29 mouse cellular contexts compared by ENCODE assay signal in the genomic region with DNA sequence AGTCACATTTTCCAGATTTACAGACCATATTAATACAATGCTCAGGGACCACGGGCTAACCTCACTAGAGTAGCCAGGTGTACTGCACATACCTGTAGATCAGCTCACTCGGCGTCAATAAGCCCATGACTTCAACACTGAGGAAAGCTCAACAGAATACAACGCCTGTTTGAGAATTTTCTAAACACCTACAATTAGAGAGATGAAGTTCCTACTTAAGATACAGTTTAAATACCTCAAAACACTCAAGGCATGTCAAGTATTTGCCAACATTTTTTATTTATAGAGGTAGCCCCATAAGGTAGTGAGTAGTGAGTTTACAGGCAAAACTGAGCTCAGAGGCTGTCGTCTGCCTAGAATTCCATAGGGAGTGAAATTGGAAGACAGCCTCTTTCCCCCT. TPM values are rescaled to one million over a fixed set of nuclear protein-coding genes. Genes with fewer than 3 reads are reported as not detected.
"Had no signal": no experiment of that assay in that cellular context is flagged by ENCODE, and none has a peak within 500 bp of the region (broad histone marks: within the 10 kb centered on the region; RNA-seq: fewer than 3 reads in every experiment).

No protein-coding gene starts in this region.

- H3K4me1 ChIP-seq: limb, embryonic 10.5 days; limb, embryonic 12.5 days; limb, embryonic 13.5 days; limb, embryonic 15.5 days; liver, embryonic 12.5 days; liver, embryonic 13.5 days; liver, embryonic 15.5 days; lung, embryonic 15.5 days; megakaryocyte, embryonic 14.5 days; midbrain, embryonic 10.5 days; midbrain, embryonic 12.5 days; midbrain, embryonic 13.5 days; midbrain, embryonic 15.5 days; neural tube, embryonic 12.5 days; neural tube, embryonic 13.5 days had no signal

- ATAC-seq: liver, embryonic 12.5 days; liver, postnatal 0 days; midbrain, embryonic 13.5 days; midbrain, embryonic 15.5 days; midbrain, embryonic 16.5 days had no signal

- H3K27ac ChIP-seq: left cerebral cortex, adult 2 months; limb, embryonic 10.5 days; limb, embryonic 12.5 days; limb, embryonic 13.5 days; limb, embryonic 15.5 days; liver, embryonic 12.5 days; liver, embryonic 13.5 days; liver, embryonic 14.5 days; liver, embryonic 15.5 days; lung, embryonic 15.5 days; macrophage; midbrain, embryonic 10.5 days; midbrain, embryonic 12.5 days; midbrain, embryonic 13.5 days; midbrain, embryonic 15.5 days; neural tube, embryonic 12.5 days; neural tube, embryonic 13.5 days had no signal

- DNase-seq: left cerebral cortex, postnatal 4 days; liver; liver, embryonic 13.5 days; liver, postnatal 0 days; lung, adult 18-20 months; lung, embryonic 14.5 days; lung, postnatal 4 days; midbrain, embryonic 14.5 days had no signal

- H3K4me3 ChIP-seq: left cerebral cortex, adult 2 months; limb, embryonic 10.5 days; limb, embryonic 12.5 days; limb, embryonic 13.5 days; limb, embryonic 15.5 days; liver, embryonic 12.5 days; liver, embryonic 13.5 days; liver, embryonic 15.5 days; lung, embryonic 15.5 days; megakaryocyte, embryonic 14.5 days; midbrain, embryonic 10.5 days; midbrain, embryonic 12.5 days; midbrain, embryonic 13.5 days; midbrain, embryonic 15.5 days; myocyte; neural tube, embryonic 12.5 days; neural tube, embryonic 13.5 days had no signal

- H3K27me3 ChIP-seq: limb, embryonic 12.5 days; limb, embryonic 13.5 days; limb, embryonic 15.5 days; liver, embryonic 12.5 days; liver, embryonic 13.5 days; liver, embryonic 15.5 days; lung, embryonic 15.5 days; megakaryocyte, embryonic 14.5 days; midbrain, embryonic 12.5 days; midbrain, embryonic 13.5 days; midbrain, embryonic 15.5 days; neural tube, embryonic 12.5 days; neural tube, embryonic 13.5 days had no signal

- H3K9me3 ChIP-seq: limb, embryonic 10.5 days; limb, embryonic 12.5 days; limb, embryonic 13.5 days; limb, embryonic 15.5 days; liver, embryonic 12.5 days; liver, embryonic 13.5 days; liver, embryonic 15.5 days; lung, embryonic 15.5 days; megakaryocyte, embryonic 14.5 days; midbrain, embryonic 10.5 days; midbrain, embryonic 12.5 days; midbrain, embryonic 13.5 days; midbrain, embryonic 15.5 days; neural tube, embryonic 12.5 days; neural tube, embryonic 13.5 days had no signal

- H3K4me2 ChIP-seq: limb, embryonic 12.5 days; limb, embryonic 13.5 days; limb, embryonic 15.5 days; liver, embryonic 11.5 days; liver, embryonic 12.5 days; liver, embryonic 13.5 days; liver, embryonic 15.5 days; lung, embryonic 14.5 days; lung, embryonic 15.5 days; midbrain, embryonic 11.5 days; midbrain, embryonic 12.5 days; midbrain, embryonic 13.5 days; midbrain, embryonic 15.5 days; neural tube, embryonic 12.5 days; neural tube, embryonic 13.5 days had no signal

- H3K9ac ChIP-seq: limb, embryonic 12.5 days; limb, embryonic 13.5 days; limb, embryonic 15.5 days; liver, embryonic 12.5 days; liver, embryonic 13.5 days; liver, embryonic 14.5 days; liver, embryonic 15.5 days; liver, postnatal 0 days; lung, embryonic 14.5 days; lung, embryonic 15.5 days; midbrain, embryonic 12.5 days; midbrain, embryonic 13.5 days; midbrain, embryonic 15.5 days; neural tube, embryonic 12.5 days; neural tube, embryonic 13.5 days had no signal

RNA-seq across cellular contexts. Expression of a gene that starts 39.9 kb away (rescaled TPM):
- polyA plus RNA-seq: macrophage had no signal
